16 mouse cellular contexts compared by ENCODE assay signal in genomic region chr17:52980958-52981357, GRCm38 (mm10).
"Had no signal": no experiment of that assay in that cellular context is flagged by ENCODE, and none has a peak within 500 bp of the region (broad histone marks: within the 10 kb centered on the region; RNA-seq: fewer than 3 reads in every experiment).

No protein-coding gene starts in this region.

- H3K4me1 ChIP-seq: megakaryocyte, embryonic 14.5 days; neural tube, embryonic 12.5 days; stomach, embryonic 15.5 days had no signal

- DNase-seq: lung, adult 18-20 months; lung, postnatal 14 days; lung, postnatal 36 days; midbrain, embryonic 14.5 days; right cerebral cortex, postnatal 14 days; thymus, adult 2 months; thymus, postnatal 25 days; thymus, postnatal 4 days had no signal

- H3K27ac ChIP-seq: macrophage; neural tube, embryonic 12.5 days; stomach, embryonic 15.5 days; stomach, postnatal 0 days had no signal

- H3K4me3 ChIP-seq: megakaryocyte, embryonic 14.5 days; neural tube, embryonic 12.5 days; stomach, embryonic 15.5 days had no signal

- ATAC-seq: midbrain, embryonic 16.5 days had no signal

- H3K9ac ChIP-seq: lung, embryonic 14.5 days; neural tube, embryonic 12.5 days; stomach, embryonic 15.5 days had no signal

- H3K9me3 ChIP-seq: neural tube, embryonic 12.5 days; stomach, embryonic 15.5 days had no signal

- H3K27me3 ChIP-seq: megakaryocyte, embryonic 14.5 days; neural tube, embryonic 12.5 days; stomach, embryonic 15.5 days had no signal

- H3K4me2 ChIP-seq: lung, embryonic 14.5 days; midbrain, embryonic 11.5 days; neural tube, embryonic 12.5 days; stomach, embryonic 15.5 days had no signal

- H3K36me3 ChIP-seq: stomach, embryonic 15.5 days had no signal
